Mouse (Mus musculus): Measurements from ENCODE around the gene Ccr1l1. TPM values are rescaled to one million over a fixed set of nuclear protein-coding genes. Genes with fewer than 3 reads are reported as not detected.

Ccr1l1 gene
- polyA plus RNA-seq, 1 experiment from 2014 or later = not detected

DNA sequence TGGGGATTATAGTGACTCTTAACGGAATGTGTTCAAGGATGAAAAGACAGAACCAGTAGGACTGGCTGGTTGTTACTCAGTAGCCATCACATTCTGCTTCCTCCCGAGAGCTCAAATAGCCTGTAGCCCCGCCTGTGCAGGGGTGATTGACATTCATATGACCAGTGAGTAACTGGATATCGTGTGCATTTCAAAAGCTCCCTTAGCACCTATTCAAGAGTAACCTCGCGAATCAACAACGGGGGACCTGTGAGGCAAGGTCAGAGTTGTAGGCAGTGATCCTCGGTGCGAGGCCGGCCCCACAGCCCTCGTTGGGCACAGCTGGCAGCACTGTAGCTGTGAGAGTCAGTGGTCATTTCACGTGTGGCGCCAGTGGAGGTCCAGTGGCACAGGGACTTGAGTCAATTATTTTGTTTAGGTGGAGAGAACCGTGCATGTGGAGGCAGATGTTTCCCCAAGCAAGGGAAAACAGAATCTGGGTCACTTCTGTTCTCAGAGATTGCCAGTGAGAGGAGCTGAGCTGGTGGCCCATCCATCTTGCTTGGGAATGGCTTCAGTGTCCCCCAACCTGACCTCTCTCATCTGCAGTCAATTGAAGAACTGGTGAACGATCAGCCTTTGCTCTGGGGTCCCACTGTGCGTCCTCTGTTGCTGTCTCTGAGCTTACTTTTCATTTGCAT lies 50.8 kb downstream of the Ccr1l1 start:
- 60% methylated on average over 16 of the region's 16 CpGs for WGBS

More for the DNA sequence above, 50.8 kb downstream of the Ccr1l1 start:
- Histone ChIP-seq H3K4me2 (ENCODE audit: low read depth, low read length) (no peak overlapping the region; the same call in 1 of the 2 replicates), H3K9ac (ENCODE audit: low read length) (no peak overlapping the region), H3K4me3 (ENCODE audit: low read length) (no peak overlapping the region), H3K27ac (ENCODE audit: low read length) (no peak overlapping the region), H3K9me3 (replicated peaks; ENCODE audit: control insufficient read depth, low read length) (0 out of 2 replicates have a peak, but pooled peaks cover 2% of the 10 kb centered on the region), H3K4me1 (ENCODE audit: control insufficient read depth, insufficient read depth, low read length) (peaks cover 2% of the 10 kb centered on the region), H3K27me3 (ENCODE audit: control insufficient read depth, insufficient read depth, low read length) (no peaks in the 10 kb centered on the region), H3K36me3 (ENCODE audit: control insufficient read depth, insufficient read depth) (no peaks in the 10 kb centered on the region)
- ATAC-seq (replicated peaks; ENCODE audit: extremely low read depth, insufficient read depth, low FRiP score) = no peak

Other genes with a start within 250 kb of the Ccr1l1 start
- gene Cxcr6, start 171.9 kb downstream of the Ccr1l1 start, polyA plus RNA-seq (2015; fragmentation: Nextera tagmentation; extraction: Ambion mirVana) = 0.65 and 1.2 TPM in 2 replicates
- 29.0 and 34.1 TPM in 2 replicates for gene Fyco1, start 126.5 kb downstream of the Ccr1l1 start, polyA plus RNA-seq (2015; fragmentation: Nextera tagmentation; extraction: Ambion mirVana)
- gene Xcr1, start 116.4 kb downstream of the Ccr1l1 start, polyA plus RNA-seq (2015; fragmentation: Nextera tagmentation; extraction: Ambion mirVana) = 0.05 TPM in 1 of 2 replicates, not detected in the other
- gene Ccr1, start 9.7 kb downstream of the Ccr1l1 start, polyA plus RNA-seq (2015; fragmentation: Nextera tagmentation; extraction: Ambion mirVana) = 1.2 and 1.8 TPM in 2 replicates
- 0.06 and 0.12 TPM in 2 replicates for gene Ccr3, start 43.6 kb upstream of the Ccr1l1 start, polyA plus RNA-seq (2015; fragmentation: Nextera tagmentation; extraction: Ambion mirVana)
- 2.1 and 2.8 TPM in 2 replicates for gene Ccr2, start 123.5 kb upstream of the Ccr1l1 start, polyA plus RNA-seq (2015; fragmentation: Nextera tagmentation; extraction: Ambion mirVana)
- 0.89 and 1.7 TPM in 2 replicates for gene Ccr5, start 143.1 kb upstream of the Ccr1l1 start, polyA plus RNA-seq (2015; fragmentation: Nextera tagmentation; extraction: Ambion mirVana)